Mouse (Mus musculus) retina, postnatal 7 days (tissue): Measurements from ENCODE around the gene Lats2.
"Not testable (repeated sequence)": the region's sequence is repeated elsewhere in the genome, so short reads cannot be mapped to it uniquely, and the experiment has no call there.

ENCODE experiments used
- DNase-seq: peaks from one replicate; pipeline ENCODE4 v3.0.0-alpha.2; 2012; ENCODE audit warnings: low read depth, low spot score

The Lats2 gene

GRCm38 (mm10) chr14:57694246-57694645 is 63.9 kb downstream of the Lats2 start:
- no peak for DNase-seq

DNA sequence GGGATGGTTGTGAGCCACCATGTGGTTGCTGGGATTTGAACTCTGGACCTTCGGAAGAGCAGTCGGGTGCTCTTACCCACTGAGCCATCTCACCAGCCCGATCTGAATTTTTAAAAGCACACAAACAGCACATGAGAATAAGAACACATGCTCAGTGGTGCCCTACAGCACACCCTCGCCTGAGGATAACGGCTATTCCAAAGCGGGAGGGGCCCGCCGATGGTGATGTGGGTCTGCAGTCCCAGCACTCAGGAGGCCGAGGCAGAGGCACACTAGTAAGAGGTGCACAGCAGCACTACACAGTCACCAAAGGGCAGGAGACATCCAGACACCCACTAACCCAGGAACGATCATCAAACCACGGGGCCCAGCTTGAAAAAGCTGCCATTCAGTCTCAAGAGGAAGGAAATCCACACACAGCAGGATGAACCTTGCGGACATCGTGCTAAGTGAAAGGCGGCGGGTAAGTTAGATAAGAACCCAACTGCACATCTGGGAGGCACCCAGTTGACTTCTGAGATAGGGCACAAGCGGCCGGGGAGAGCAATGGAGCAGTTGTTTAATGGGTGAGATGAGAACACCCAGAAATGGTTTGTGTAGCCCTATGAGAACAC is 65.6 kb downstream of the Lats2 start:
- DNase-seq = no peak

GRCm38 (mm10) chr14:57691316-57691715 is 66.9 kb downstream of the Lats2 start:
- DNase-seq = no peak

DNA sequence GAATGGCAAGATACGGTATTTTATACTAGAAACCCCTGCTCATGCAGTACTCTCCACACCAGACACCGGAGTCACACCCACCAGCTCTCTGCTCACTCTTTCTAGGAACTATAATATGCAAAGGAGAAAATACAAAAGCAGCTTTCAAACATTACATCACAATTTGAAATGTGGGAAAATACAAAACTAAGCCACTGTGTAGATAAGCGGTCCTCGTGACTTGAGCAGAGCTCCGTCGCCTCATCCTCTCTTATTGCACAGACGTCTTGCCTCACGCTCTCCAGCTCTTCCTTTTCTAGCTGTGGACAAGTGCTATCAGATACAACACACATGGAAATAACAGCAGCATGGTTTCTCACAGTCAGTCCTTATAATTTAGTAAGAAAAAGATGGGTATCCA is 67.5 kb downstream of the Lats2 start:
- DNase-seq = no peak

GRCm38 (mm10) chr14:57688066-57688465 is 70.1 kb downstream of the Lats2 start:
- DNase-seq = not testable (repeated sequence)

DNA sequence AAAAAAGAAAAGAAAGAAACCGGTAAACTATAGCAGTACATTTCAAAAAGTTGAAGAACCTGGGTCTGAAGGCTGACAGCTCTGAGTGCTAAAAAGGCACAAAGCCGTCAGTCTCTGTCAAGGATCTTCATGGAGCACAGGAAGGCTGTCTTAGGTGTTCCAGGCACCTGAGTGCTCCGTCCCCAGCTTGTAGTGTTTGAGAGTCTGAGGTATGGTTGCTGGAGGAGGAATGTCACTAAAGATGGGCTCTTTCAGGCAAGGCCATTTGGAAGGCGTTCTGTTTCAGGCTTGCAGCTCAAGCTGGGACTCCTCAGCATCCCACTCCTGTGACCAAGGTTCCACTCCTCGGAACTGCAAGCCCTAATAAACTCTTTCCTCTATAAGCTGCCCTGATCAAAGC is 70.7 kb downstream of the Lats2 start:
- no peak for DNase-seq

DNA sequence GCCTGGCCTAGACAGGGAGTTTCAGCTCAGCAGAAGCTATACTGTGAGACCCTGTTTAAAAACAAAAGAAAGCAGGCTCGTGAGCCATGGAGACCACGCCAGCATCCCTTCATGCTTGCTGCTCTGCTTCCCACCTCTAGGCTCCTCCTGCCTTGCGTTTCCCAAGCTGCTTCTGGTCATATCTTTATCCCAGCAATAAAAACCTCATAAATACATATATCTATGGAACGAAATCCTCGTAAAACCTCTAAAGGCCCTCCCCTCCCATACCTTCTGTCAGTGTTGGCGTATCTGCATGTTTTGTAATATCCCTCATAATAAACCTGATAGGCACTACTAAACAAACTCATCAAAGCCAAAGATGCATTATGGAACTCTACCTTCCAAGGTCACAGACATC is 71.5 kb downstream of the Lats2 start:
- DNase-seq = no peak

- no peak for DNase-seq
These were observed 73.6 kb downstream of the Lats2 start for GRCm38 (mm10) chr14:57684579-57684978.

DNA sequence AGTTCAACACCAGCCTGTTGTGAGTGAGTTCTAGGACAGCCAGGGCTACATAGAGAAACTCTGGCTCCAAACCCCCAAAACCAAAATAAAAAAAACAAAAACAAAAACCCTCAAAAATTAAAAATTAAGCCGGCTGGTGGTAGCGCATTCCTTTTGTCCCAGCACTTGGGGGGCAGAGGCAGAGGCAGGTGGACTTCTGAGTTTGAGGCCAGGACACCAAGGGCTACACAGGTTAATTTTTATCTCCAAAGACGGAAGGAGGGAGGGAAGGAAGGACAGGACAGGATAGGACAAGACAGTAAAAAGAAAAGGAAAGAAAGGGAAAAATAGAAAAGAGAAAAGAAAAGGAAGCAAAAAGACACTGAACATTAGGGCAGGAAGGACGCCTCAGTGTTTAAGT is 75.4 kb downstream of the Lats2 start:
- no peak for DNase-seq

DNA sequence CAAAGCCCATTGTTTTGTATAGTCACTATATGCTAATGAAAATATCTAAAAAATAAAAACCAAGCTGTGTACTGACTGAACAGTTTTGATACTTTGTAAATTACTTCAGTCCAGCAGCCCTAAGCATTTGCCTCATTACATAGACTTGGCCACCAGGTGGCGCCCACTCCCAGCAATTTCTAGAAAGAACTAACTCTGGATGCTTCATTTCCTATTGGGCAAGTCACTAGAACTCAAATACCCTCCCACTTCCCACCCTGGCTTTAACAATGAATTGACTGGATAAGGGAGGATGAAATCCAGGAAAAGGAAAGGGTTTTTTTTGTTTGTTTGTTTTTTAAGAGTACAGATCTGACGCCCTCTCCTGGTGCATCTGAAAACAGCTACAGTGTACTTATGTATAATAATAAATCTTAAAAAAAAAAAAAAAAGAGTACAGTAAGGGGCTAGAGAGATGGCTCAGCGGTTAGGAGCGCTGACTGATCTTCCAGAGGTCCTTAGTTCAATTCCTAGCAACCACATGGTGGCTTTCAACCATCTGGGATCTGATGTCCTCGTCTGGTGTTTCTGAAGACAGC is 78.1 kb downstream of the Lats2 start:
- DNase-seq = peak; percentile 71

GRCm38 (mm10) chr14:57679523-57679922 is 78.7 kb downstream of the Lats2 start:
- DNase-seq = no peak

DNA sequence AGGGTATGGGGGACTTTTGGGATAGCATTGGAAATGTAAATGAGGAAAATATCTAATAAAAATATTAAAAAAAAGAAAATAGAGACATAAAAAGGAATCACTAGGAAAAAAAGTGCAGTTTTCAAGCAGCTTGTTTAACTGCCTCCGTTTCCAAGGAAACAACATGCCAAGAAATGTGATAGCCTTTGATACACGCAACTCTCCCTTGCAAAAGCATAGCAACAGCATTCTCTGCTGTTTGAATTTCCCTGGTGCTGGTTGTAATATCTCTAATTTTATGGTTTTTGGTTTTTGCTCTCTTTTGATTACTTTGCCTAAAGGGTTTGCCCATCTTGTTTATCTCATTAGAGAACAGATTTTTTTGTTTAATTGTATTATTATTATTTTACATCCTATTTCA is 82.7 kb downstream of the Lats2 start:
- no peak for DNase-seq

- no peak for DNase-seq
These were observed 92.6 kb downstream of the Lats2 start for GRCm38 (mm10) chr14:57665628-57665950.

- peak; percentile 81 for DNase-seq
These were observed 93.2 kb downstream of the Lats2 start, which contains the start of gene Xpo4 for GRCm38 (mm10) chr14:57664822-57665627. Xpo4 (minus strand) TSS chr14:57665430.

- DNase-seq = no peak
These were observed 93.8 kb downstream of the Lats2 start for GRCm38 (mm10) chr14:57664311-57664821.

GRCm38 (mm10) chr14:57663630-57664029 is 94.6 kb downstream of the Lats2 start:
- no peak for DNase-seq

GRCm38 (mm10) chr14:57658301-57658700 is 99.9 kb downstream of the Lats2 start:
- no peak for DNase-seq

- DNase-seq = no peak
These were observed 100.7 kb downstream of the Lats2 start for GRCm38 (mm10) chr14:57657500-57657899.

DNA sequence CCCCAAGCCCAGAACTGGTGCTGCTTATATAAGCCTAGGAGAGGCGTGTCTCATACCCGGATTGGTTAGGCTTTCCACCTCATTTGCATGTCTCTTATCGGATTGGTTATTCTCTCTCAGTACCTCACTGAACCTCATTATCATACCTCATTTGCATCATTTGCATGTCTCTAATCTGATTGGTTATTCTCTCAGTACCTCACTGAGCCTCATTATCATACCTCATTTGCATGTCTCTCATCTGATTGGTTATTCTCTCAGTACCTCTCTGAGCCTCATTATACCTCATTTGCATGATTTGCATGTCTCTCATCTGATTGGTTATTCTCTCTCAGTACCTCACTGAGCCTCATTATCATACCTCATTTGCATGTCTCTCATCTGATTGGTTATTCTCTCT is 101.7 kb downstream of the Lats2 start:
- not testable (repeated sequence) for DNase-seq

GRCm38 (mm10) chr14:57649501-57649900 is 108.7 kb downstream of the Lats2 start:
- DNase-seq = no peak

- DNase-seq = no peak
These were observed 112.0 kb downstream of the Lats2 start for GRCm38 (mm10) chr14:57646155-57646554.
